Mouse (Mus musculus) lung, embryonic 16.5 days (tissue): ENCODE measurements around the gene Bag2. TPM values are rescaled to one million over a fixed set of nuclear protein-coding genes. Genes with fewer than 3 reads are reported as not detected.

Experiments
- ATAC-seq: fragments of 200-750 bp; cut with Nextera tagmentation; 2 replicates; pipeline ENCODE4 v1.8.0; 2017; ENCODE audit warnings: low read depth, mild to moderate bottlenecking, moderate library complexity
- H3K27ac ChIP-seq: fragments of 300-500 bp; sonication (generic); 2 replicates; pipeline ENCODE4 v1.5.1; 2014; ENCODE audit warnings: mild to moderate bottlenecking, control low read depth, low read length
- H3K27me3 ChIP-seq: fragments of 300-500 bp; sonication (generic); 2 replicates; pipeline ENCODE4 v1.6.1; 2014; ENCODE audit warnings: low read depth, low read length, mixed read lengths; ENCODE audit not compliant: control insufficient read depth, insufficient read depth
- H3K36me3 ChIP-seq: fragments of 300-500 bp; sonication (generic); 2 replicates; pipeline ENCODE4 v1.6.1; 2014; ENCODE audit warnings: low read length; ENCODE audit not compliant: control insufficient read depth, insufficient read depth
- H3K4me1 ChIP-seq: fragments of 300-500 bp; sonication (generic); replicated peaks from 2 replicates; pipeline ENCODE4 v1.6.1; 2014; ENCODE audit warnings: low read length, mixed read lengths; ENCODE audit not compliant: control insufficient read depth, insufficient read depth
- H3K4me2 ChIP-seq: fragments of 300-500 bp; sonication (generic); 2 replicates; pipeline ENCODE4 v1.6.1; 2014; ENCODE audit warnings: low read depth, low read length, control low read depth
- H3K4me3 ChIP-seq: fragments of 300-500 bp; sonication (generic); 2 replicates; pipeline ENCODE4 v1.5.1; 2014; ENCODE audit warnings: mild to moderate bottlenecking, low read length, control low read depth
- H3K9ac ChIP-seq: fragments of 300-500 bp; sonication (generic); 2 replicates; pipeline ENCODE4 v1.6.1; 2014; ENCODE audit warnings: low read length, control low read depth
- H3K9me3 ChIP-seq: fragments of 300-500 bp; sonication (generic); 2 replicates; pipeline ENCODE4 v1.6.1; 2016; ENCODE audit warnings: low read length; ENCODE audit not compliant: control insufficient read depth
- WGBS: fragments of 180-500 bp; shearing (Covaris S2); extraction: QIAGEN DNeasy Blood & Tissue Kit; methylation state at CpG from one replicate; pipeline ENCODE4 v1.1.7; 2014; 5-methylcytosine and 5-hydroxymethylcytosine counted together
- polyA plus RNA-seq: library from polyadenylated mRNA; unstranded; fragments of >200 nt; fragmentation: Nextera tagmentation; extraction: Ambion mirVana; gene quantifications from 2 replicates; pipeline ENCODE4 v1.2.1, GENCODE M21; 2015

Bag2 gene
- polyA plus RNA-seq, 1 experiment from 2014 or later, result 39.0 TPM

GRCm38 (mm10) chr1:33738681-33739278, 18.8 kb downstream of the Bag2 start:
- no peaks in the 10 kb centered on the region for H3K9me3 ChIP-seq
- H3K4me1 ChIP-seq, result no peaks in the 10 kb centered on the region
- no peak overlapping the region for H3K9ac ChIP-seq
- H3K36me3 ChIP-seq, result peaks cover 19% of the 10 kb centered on the region
- no peak overlapping the region for H3K4me2 ChIP-seq
- no peak overlapping the region for H3K27ac ChIP-seq
- WGBS, result 85% methylated on average over 11 of the region's 11 CpGs
- ATAC-seq, result no peak
- no peaks in the 10 kb centered on the region for H3K27me3 ChIP-seq
- H3K4me3 ChIP-seq, result no peak overlapping the region

- 90% methylated on average over 11 of the region's 11 CpGs for WGBS
These were observed 19.3 kb downstream of the Bag2 start for GRCm38 (mm10) chr1:33738281-33738680.

GRCm38 (mm10) chr1:33734001-33734685, 23.5 kb downstream of the Bag2 start:
- no peak overlapping the region for H3K4me3 ChIP-seq
- no peak overlapping the region for H3K4me2 ChIP-seq
- H3K27me3 ChIP-seq, result no peaks in the 10 kb centered on the region
- WGBS, result 63% methylated on average over 5 of the region's 5 CpGs
- no peak overlapping the region for H3K9ac ChIP-seq
- H3K36me3 ChIP-seq, result peaks cover 22% of the 10 kb centered on the region
- no peaks in the 10 kb centered on the region for H3K9me3 ChIP-seq
- H3K27ac ChIP-seq, result no peak overlapping the region
- ATAC-seq, result no peak
- H3K4me1 ChIP-seq, result no peaks in the 10 kb centered on the region

More at GRCm38 (mm10) chr1:33738281-33738680, 19.3 kb downstream of the Bag2 start:
- no peak overlapping the region for H3K4me2 ChIP-seq
- no peaks in the 10 kb centered on the region for H3K9me3 ChIP-seq
- H3K4me1 ChIP-seq, result no peaks in the 10 kb centered on the region
- no peak overlapping the region for H3K27ac ChIP-seq
- no peaks in the 10 kb centered on the region for H3K27me3 ChIP-seq
- no peak overlapping the region for H3K4me3 ChIP-seq
- peaks cover 19% of the 10 kb centered on the region for H3K36me3 ChIP-seq
- H3K9ac ChIP-seq, result no peak overlapping the region
- no peak for ATAC-seq

GRCm38 (mm10) chr1:33733044-33733443, 24.6 kb downstream of the Bag2 start:
- no peaks in the 10 kb centered on the region for H3K27me3 ChIP-seq
- H3K36me3 ChIP-seq, result peaks cover 23% of the 10 kb centered on the region
- no peak overlapping the region for H3K27ac ChIP-seq
- H3K9ac ChIP-seq, result no peak overlapping the region
- 82% methylated on average over 9 of the region's 9 CpGs for WGBS
- H3K4me3 ChIP-seq, result no peak overlapping the region
- H3K9me3 ChIP-seq, result no peaks in the 10 kb centered on the region
- ATAC-seq, result no peak
- H3K4me2 ChIP-seq, result no peak overlapping the region
- H3K4me1 ChIP-seq, result no peaks in the 10 kb centered on the region

- Histone ChIP-seq H3K4me3 (no peak overlapping the region), H3K9me3 (no peaks in the 10 kb centered on the region), H3K27me3 (no peaks in the 10 kb centered on the region), H3K9ac (no peak overlapping the region), H3K27ac (no peak overlapping the region), H3K4me2 (no peak overlapping the region), H3K36me3 (peaks cover 25% of the 10 kb centered on the region), H3K4me1 (peaks cover 4% of the 10 kb centered on the region; the same call in 1 of the 2 replicates)
- 93% methylated on average over 5 of the region's 5 CpGs for WGBS
- ATAC-seq, result no peak
These were observed 32.5 kb downstream of the Bag2 start for GRCm38 (mm10) chr1:33725086-33725485.

GRCm38 (mm10) chr1:33724516-33724915, 33.1 kb downstream of the Bag2 start:
- Histone ChIP-seq H3K27me3 (no peaks in the 10 kb centered on the region), H3K9ac (no peak overlapping the region), H3K9me3 (no peaks in the 10 kb centered on the region), H3K4me1 (peaks cover 4% of the 10 kb centered on the region; the same call in 1 of the 2 replicates), H3K36me3 (peaks cover 25% of the 10 kb centered on the region), H3K4me2 (no peak overlapping the region), H3K4me3 (no peak overlapping the region), H3K27ac (no peak overlapping the region)
- ATAC-seq, result no peak
- 88% methylated on average over 6 of the region's 6 CpGs for WGBS

- Histone ChIP-seq H3K4me2 (peak overlapping the region; percentile 61), H3K4me3 (no peak overlapping the region), H3K9ac (peak overlapping the region; percentile 37; the same call in 1 of the 2 replicates)
These were observed 36.6 kb downstream of the Bag2 start for GRCm38 (mm10) chr1:33721020-33721419.

GRCm38 (mm10) chr1:33720231-33720630, 37.4 kb downstream of the Bag2 start:
- no peaks in the 10 kb centered on the region for H3K27me3 ChIP-seq
- peak overlapping the region; percentile 61 for H3K4me2 ChIP-seq
- peak; percentile 70; the same call in 1 of the 2 replicates for ATAC-seq
- H3K4me3 ChIP-seq, result peak overlapping the region; percentile 70
- H3K9ac ChIP-seq, result peak overlapping the region; percentile 88
- no peaks in the 10 kb centered on the region for H3K9me3 ChIP-seq
- H3K4me1 ChIP-seq, result peaks cover 4% of the 10 kb centered on the region; the same call in 1 of the 2 replicates
- H3K27ac ChIP-seq, result peak overlapping the region; percentile 86
- WGBS, result under 1% methylated on average over 26 of the region's 41 CpGs
- peaks cover 14% of the 10 kb centered on the region for H3K36me3 ChIP-seq

More at GRCm38 (mm10) chr1:33721020-33721419, 36.6 kb downstream of the Bag2 start:
- no peak for ATAC-seq
- no peaks in the 10 kb centered on the region for H3K9me3 ChIP-seq
- 80% methylated on average over 7 of the region's 7 CpGs for WGBS
- peaks cover 18% of the 10 kb centered on the region for H3K36me3 ChIP-seq
- H3K27me3 ChIP-seq, result no peaks in the 10 kb centered on the region
- peaks cover 4% of the 10 kb centered on the region; the same call in 1 of the 2 replicates for H3K4me1 ChIP-seq
- no peak overlapping the region for H3K27ac ChIP-seq

GRCm38 (mm10) chr1:33719733-33720225, 37.8 kb downstream of the Bag2 start, which contains the start of gene Rab23:
Gene Rab23 (plus strand): TSS chr1:33719887.
- peaks cover 10% of the 10 kb centered on the region for H3K36me3 ChIP-seq
- H3K4me3 ChIP-seq, result peak within 1 kb of the TSS; percentile 70
- H3K9ac ChIP-seq, result peak within 1 kb of the TSS; percentile 88
- peak within 1 kb of the TSS; percentile 61 for H3K4me2 ChIP-seq
- no peaks in the 10 kb centered on the region for H3K27me3 ChIP-seq
- under 1% methylated on average over 47 of the region's 54 CpGs for WGBS
- peaks cover 4% of the 10 kb centered on the region; the same call in 1 of the 2 replicates for H3K4me1 ChIP-seq
- peak within 1 kb of the TSS; percentile 86 for H3K27ac ChIP-seq
- no peaks in the 10 kb centered on the region for H3K9me3 ChIP-seq
- ATAC-seq, result peak; percentile 97
